Comparison of ENCODE assay signal across 9 mouse cellular contexts in genomic region chr2:139883581-139884263, GRCm38 (mm10).
DNase-seq lines count a peak whose midpoint lies in the region; ATAC-seq and TF ChIP-seq lines count a peak whose summit lies in the region.
"Had no signal": no experiment of that assay in that cellular context is flagged by ENCODE, and none has a peak within 500 bp of the region (broad histone marks: within the 10 kb centered on the region; RNA-seq: fewer than 3 reads in every experiment).

No protein-coding gene starts in this region.

- no peaks in the 10 kb centered on the region for H3K4me1 ChIP-seq in heart, embryonic 12.5 days (replicated peaks)
- 0 out of 2 replicates have a peak, but pooled peaks cover 15% of the 10 kb centered on the region for H3K4me1 ChIP-seq in embryonic facial prominence, embryonic 15.5 days
- peaks cover 9% of the 10 kb centered on the region; the same call in 1 of the 2 replicates for H3K4me1 ChIP-seq in lung, embryonic 14.5 days (ENCODE audit: insufficient read depth)
- H3K4me1 ChIP-seq: heart, embryonic 10.5 days had no signal

- H3K9me3 ChIP-seq in heart, embryonic 12.5 days (replicated peaks) = no peaks in the 10 kb centered on the region
- H3K9me3 ChIP-seq in embryonic facial prominence, embryonic 15.5 days (replicated peaks) = no peaks in the 10 kb centered on the region
- H3K9me3 ChIP-seq in lung, embryonic 14.5 days (ENCODE audit: low read depth, low read length) = no peaks in the 10 kb centered on the region
- H3K9me3 ChIP-seq: heart, embryonic 10.5 days had no signal

- DNase-seq in heart, adult 8-10 months (ENCODE audit: low spot score) = peak; percentile 13
- peak; percentile 89 for DNase-seq in lung, embryonic 14.5 days
- no peak for DNase-seq in yolk sac, embryonic 10.5 days (ENCODE audit: low spot score)
- DNase-seq in ovary, adult 18-20 months (ENCODE audit: low spot score) = no peak
- DNase-seq in kidney, adult 18-20 months = no peak

- no peak for ATAC-seq in heart, embryonic 12.5 days (ENCODE audit: insufficient number of reproducible peaks, low FRiP score)
- ATAC-seq in cerebellum, adult (ENCODE audit: insufficient number of reproducible peaks, low FRiP score, low TSS enrichment) = 0 out of 2 replicates have a peak, but pooled peaks have one; percentile 68
- ATAC-seq in embryonic facial prominence, embryonic 15.5 days (ENCODE audit: insufficient number of reproducible peaks, low FRiP score, low TSS enrichment, low read depth) = no peak
- peak; percentile 93 for ATAC-seq in lung, embryonic 14.5 days (ENCODE audit: insufficient read depth)

- H3K36me3 ChIP-seq in heart, embryonic 12.5 days = no peaks in the 10 kb centered on the region
- H3K36me3 ChIP-seq in embryonic facial prominence, embryonic 15.5 days = no peaks in the 10 kb centered on the region
- no peaks in the 10 kb centered on the region; the same call in 1 of the 2 replicates for H3K36me3 ChIP-seq in lung, embryonic 14.5 days (ENCODE audit: insufficient read depth)
- H3K36me3 ChIP-seq: heart, embryonic 10.5 days had no signal

- WGBS in heart, embryonic 12.5 days = 89% methylated on average over 7 of the region's 7 CpGs
- 55% methylated on average over 7 of the region's 7 CpGs for WGBS in embryonic facial prominence, embryonic 15.5 days
- 49% methylated on average over 7 of the region's 7 CpGs for WGBS in lung, embryonic 14.5 days

- no peak overlapping the region for H3K4me3 ChIP-seq in heart, embryonic 12.5 days
- H3K4me3 ChIP-seq in embryonic facial prominence, embryonic 15.5 days (replicated peaks) = no peak overlapping the region
- H3K4me3 ChIP-seq in lung, embryonic 14.5 days (ENCODE audit: low read depth, low read length) = no peak overlapping the region
- H3K4me3 ChIP-seq: heart, embryonic 10.5 days had no signal

- no peaks in the 10 kb centered on the region for H3K27me3 ChIP-seq in heart, embryonic 12.5 days (replicated peaks)
- H3K27me3 ChIP-seq in embryonic facial prominence, embryonic 15.5 days = no peaks in the 10 kb centered on the region
- no peaks in the 10 kb centered on the region for H3K27me3 ChIP-seq in lung, embryonic 14.5 days (ENCODE audit: insufficient read depth, low read length)

- H3K4me2 ChIP-seq in heart, embryonic 12.5 days = no peak overlapping the region
- H3K4me2 ChIP-seq in embryonic facial prominence, embryonic 15.5 days (replicated peaks) = no peak overlapping the region
- H3K4me2 ChIP-seq in lung, embryonic 14.5 days = 0 out of 2 replicates have a peak overlapping the region, but pooled peaks have one; percentile 7

- no peak overlapping the region for H3K9ac ChIP-seq in heart, embryonic 12.5 days
- no peak overlapping the region for H3K9ac ChIP-seq in embryonic facial prominence, embryonic 15.5 days
- H3K9ac ChIP-seq in lung, embryonic 14.5 days = no peak overlapping the region

- H3K27ac ChIP-seq in heart, embryonic 12.5 days (ENCODE audit: poor library complexity, severe bottlenecking) = no peak overlapping the region
- H3K27ac ChIP-seq in embryonic facial prominence, embryonic 15.5 days (replicated peaks) = 0 out of 2 replicates have a peak overlapping the region, but pooled peaks have one; percentile 0
- peak overlapping the region; percentile 74; the same call in 1 of the 2 replicates for H3K27ac ChIP-seq in lung, embryonic 14.5 days (ENCODE audit: low read depth)
- H3K27ac ChIP-seq: heart, embryonic 10.5 days had no signal

- no peak for TF ChIP-seq CTCF in lung, embryonic 14.5 days (IDR thresholded peaks at IDR 0.05; ENCODE audit: low read depth)

Comparison
In these comparisons a context has a peak if more than half of its experiments do, and no peak if none do; other contexts are left out.
1. DNase-seq: peak in heart, adult 8-10 months (single experiment) and lung, embryonic 14.5 days (single experiment); none in yolk sac, embryonic 10.5 days (single experiment), ovary, adult 18-20 months (single experiment) and kidney, adult 18-20 months (single experiment).
2. ATAC-seq: peak in cerebellum, adult (single experiment) and lung, embryonic 14.5 days (single experiment); none in heart, embryonic 12.5 days (single experiment) and embryonic facial prominence, embryonic 15.5 days (single experiment).